Mouse (Mus musculus) neutrophil, adult 59 days (primary cell): Measurements from ENCODE around the gene Glul. TPM values are rescaled to one million over a fixed set of nuclear protein-coding genes. Genes with fewer than 3 reads are reported as not detected.

Source experiments
- total RNA-seq, 2 experiments: library from RNA; stranded (reverse); gene quantifications; 1 replicate in 1 of 2; 2 replicates in 1 of 2; pipeline ENCODE4 v1.2.4; 2023

The Glul gene
- 100 to 1,000 TPM; 154 to 181 TPM for total RNA-seq

DNA sequence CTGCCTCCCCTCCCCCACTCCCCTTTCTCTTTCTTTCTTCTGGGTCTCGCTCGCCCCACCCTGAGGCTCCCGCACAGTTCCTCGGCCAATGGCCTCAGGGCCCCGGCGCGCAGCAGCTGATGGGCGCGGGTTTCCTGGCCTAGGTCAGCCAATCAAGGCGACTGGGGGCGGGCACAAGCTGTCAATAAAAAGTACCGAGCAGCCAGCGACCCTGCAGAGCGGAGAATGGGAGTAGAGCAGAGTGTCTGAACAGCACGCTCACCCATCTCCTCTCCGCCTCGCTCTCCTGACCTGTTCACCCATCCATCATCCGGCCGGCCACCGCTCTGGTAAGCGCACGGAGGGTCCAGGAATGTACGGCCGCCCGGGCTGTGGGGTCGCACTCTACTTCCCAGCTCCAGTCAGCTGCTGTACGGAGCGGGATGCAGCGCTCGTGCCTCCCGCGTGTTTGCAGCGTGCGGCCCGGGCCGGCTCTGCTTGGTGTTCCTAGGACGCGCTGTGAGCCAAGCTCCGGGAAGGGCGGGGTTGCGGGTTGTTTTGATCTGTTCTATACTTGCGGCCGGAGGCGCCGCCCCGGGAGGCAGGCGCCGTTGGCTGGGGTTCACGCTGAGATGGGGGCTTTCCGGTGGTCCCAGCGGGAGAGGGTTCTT lies at the start of gene Glul, which contains the start of gene Teddm2:
TSS of gene Glul (plus strand) at position 214 of the 650 bp plus-strand sequence.
TSS of gene Teddm2 (minus strand) at position 498 of the 650 bp plus-strand sequence.

DNA sequence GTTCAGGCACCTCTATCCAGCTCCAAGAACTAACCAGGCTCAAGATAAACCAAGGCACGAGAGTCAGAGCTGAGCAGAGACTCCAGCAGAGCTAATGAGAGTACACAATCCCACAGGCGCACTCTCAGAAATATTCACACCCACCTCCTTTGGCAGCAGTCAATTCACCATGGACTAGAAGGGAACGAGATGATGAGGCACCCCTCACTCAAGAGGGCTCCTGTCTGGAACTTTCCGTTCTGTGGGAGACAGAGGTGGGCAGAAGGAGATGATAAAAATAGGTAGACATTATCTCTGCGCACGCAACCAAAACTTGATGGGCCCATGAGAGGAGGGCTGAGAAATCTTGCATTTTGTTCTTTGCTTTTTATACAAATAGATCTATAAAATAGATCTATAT lies 25.7 kb upstream of the Glul start, which contains the start of gene Teddm1b:
TSS of gene Teddm1b (plus strand) at position 301 of the 400 bp plus-strand sequence.

GRCm38 (mm10) chr1:153891442-153891841 lies 8.3 kb upstream of the Glul start, which contains the start of gene Teddm1a:
Gene Teddm1a, plus strand, starts transcription at chr1:153891742.

Other genes starting within 250 kb of the Glul start
- under 1 TPM in 1 of 2 experiments, not detected in 1; 0.07 TPM for gene Rgs8, start 246.9 kb upstream of the Glul start, total RNA-seq
- 1 to 10 TPM in 1 of 2 experiments, under 1 TPM in 1; 0.44 to 1.8 TPM for gene Rgs16, start 159.6 kb upstream of the Glul start, total RNA-seq
- 10 to 100 TPM; 86.4 to 92.9 TPM for gene Rnasel, start 150.5 kb upstream of the Glul start, total RNA-seq
- not detected for gene Rgsl1, start 55.8 kb upstream of the Glul start, total RNA-seq
- gene Teddm1b, start 25.6 kb upstream of the Glul start, total RNA-seq, result under 1 TPM in 1 of 2 experiments, not detected in 1; 0.31 TPM
- not detected for gene Teddm1a, start 8.2 kb upstream of the Glul start, total RNA-seq
- under 1 TPM; 0.22 to 0.51 TPM for gene Teddm2, start 284 bp downstream of the Glul start, total RNA-seq